Mouse (Mus musculus) MEL (cell line): ENCODE results near the gene Slc13a2.

ENCODE experiments used
- CHD2 ChIP-seq: IDR thresholded peaks from 2 replicates; pipeline ENCODE4 v1.6.1; 2011; ENCODE audit warnings: low read length, improper control_type of control experiment
- CTCF ChIP-seq, 3 experiments: IDR thresholded peaks in 2 of 3; conservative IDR thresholded peaks in 1 of 3; 2 replicates each; pipeline ENCODE4 v1.5.1; 2011 to 2012; ENCODE audit warnings: low read length in 3 of 3, low read depth in 2 of 3, mild to moderate bottlenecking in 2 of 3, improper control_type of control experiment in 1 of 3, inconsistent platforms in 1 of 3, mixed read lengths in 1 of 3, moderate library complexity in 1 of 3; ENCODE audit not compliant: control insufficient read depth in 1 of 3, insufficient read depth in 1 of 3, poor library complexity in 1 of 3, severe bottlenecking in 1 of 3
- MYC ChIP-seq: IDR thresholded peaks from 2 replicates; pipeline ENCODE4 v1.6.1; 2011; ENCODE audit warnings: low read depth, mild to moderate bottlenecking, low read length, improper control_type of control experiment, moderate library complexity
- POLR2A ChIP-seq, 2 experiments: IDR thresholded peaks; 2 replicates each; pipeline ENCODE4 v1.6.1; 2011 to 2012; ENCODE audit warnings: low read length in 2 of 2, mild to moderate bottlenecking in 2 of 2, control low read depth in 1 of 2, improper control_type of control experiment in 1 of 2, low read depth in 1 of 2, moderate library complexity in 1 of 2; ENCODE audit not compliant: control insufficient read depth in 1 of 2, insufficient read depth in 1 of 2, poor library complexity in 1 of 2

- TF ChIP-seq CTCF (IDR thresholded peaks at IDR 0.05 in 2 of 3, conservative IDR thresholded peaks at IDR 0.05 in 1 of 3; ENCODE audit: control insufficient read depth in 1 of 3, insufficient read depth in 1 of 3, low read depth in 2 of 3, low read length in 3 of 3, poor library complexity in 1 of 3, severe bottlenecking in 1 of 3) (no peak), CHD2 (no peak), MYC (peak; percentile 91), POLR2A (IDR thresholded peaks at IDR 0.05; ENCODE audit: control insufficient read depth in 1 of 2, insufficient read depth in 1 of 2, low read depth in 1 of 2, low read length in 2 of 2, poor library complexity in 1 of 2) (peak; percentile 58 to 70; a peak in 2 of 4 replicates)
These were observed 43.7 kb upstream of the Slc13a2 start, which contains the start of gene Slc46a1 for GRCm38 (mm10) chr11:78465568-78466180.
